Mouse (Mus musculus) regulatory T cell (primary cell): ENCODE measurements around the gene Aqp12.

Source experiments
- in situ Hi-C: fragments of 300-600 bp; cut with MboI, MseI; formaldehyde crosslinking; loops from one replicate; pipeline ENCODE4 v1.15.1; 2025; ENCODE audit warnings: high pct_unique_total_duplicates

Gene Aqp12

GRCm38 (mm10) chr1:93014460-93014859 lies 8.3 kb downstream of the Aqp12 start:
- in situ Hi-C loops, result no loop called here

- in situ Hi-C loops, result no loop called here
Measured at GRCm38 (mm10) chr1:93015136-93015535, 9.0 kb downstream of the Aqp12 start.

- in situ Hi-C loops, result no loop called here
Measured at GRCm38 (mm10) chr1:93018716-93019115, 12.6 kb downstream of the Aqp12 start.

- in situ Hi-C loops, result no loop called here
Measured at GRCm38 (mm10) chr1:93020602-93021001, 14.5 kb downstream of the Aqp12 start.

- in situ Hi-C loops, result no loop called here
Measured at GRCm38 (mm10) chr1:93026600-93026999, 20.5 kb downstream of the Aqp12 start.

GRCm38 (mm10) chr1:93029387-93029786 lies 23.3 kb downstream of the Aqp12 start:
- in situ Hi-C loops, result no loop called here

GRCm38 (mm10) chr1:93030060-93030459 lies 23.9 kb downstream of the Aqp12 start:
- in situ Hi-C loops, result no loop called here

GRCm38 (mm10) chr1:93031199-93031598 lies 25.1 kb downstream of the Aqp12 start:
- in situ Hi-C loops, result no loop called here

- in situ Hi-C loops, result no loop called here
Measured at GRCm38 (mm10) chr1:93033989-93034388, 27.9 kb downstream of the Aqp12 start.

GRCm38 (mm10) chr1:93035981-93036380 lies 29.8 kb downstream of the Aqp12 start:
- in situ Hi-C loops, result no loop called here

GRCm38 (mm10) chr1:93046153-93046789 lies 40.1 kb downstream of the Aqp12 start:
- in situ Hi-C loops, result no loop called here

- in situ Hi-C loops, result no loop called here
Measured at GRCm38 (mm10) chr1:93050071-93050470, 43.9 kb downstream of the Aqp12 start.

DNA sequence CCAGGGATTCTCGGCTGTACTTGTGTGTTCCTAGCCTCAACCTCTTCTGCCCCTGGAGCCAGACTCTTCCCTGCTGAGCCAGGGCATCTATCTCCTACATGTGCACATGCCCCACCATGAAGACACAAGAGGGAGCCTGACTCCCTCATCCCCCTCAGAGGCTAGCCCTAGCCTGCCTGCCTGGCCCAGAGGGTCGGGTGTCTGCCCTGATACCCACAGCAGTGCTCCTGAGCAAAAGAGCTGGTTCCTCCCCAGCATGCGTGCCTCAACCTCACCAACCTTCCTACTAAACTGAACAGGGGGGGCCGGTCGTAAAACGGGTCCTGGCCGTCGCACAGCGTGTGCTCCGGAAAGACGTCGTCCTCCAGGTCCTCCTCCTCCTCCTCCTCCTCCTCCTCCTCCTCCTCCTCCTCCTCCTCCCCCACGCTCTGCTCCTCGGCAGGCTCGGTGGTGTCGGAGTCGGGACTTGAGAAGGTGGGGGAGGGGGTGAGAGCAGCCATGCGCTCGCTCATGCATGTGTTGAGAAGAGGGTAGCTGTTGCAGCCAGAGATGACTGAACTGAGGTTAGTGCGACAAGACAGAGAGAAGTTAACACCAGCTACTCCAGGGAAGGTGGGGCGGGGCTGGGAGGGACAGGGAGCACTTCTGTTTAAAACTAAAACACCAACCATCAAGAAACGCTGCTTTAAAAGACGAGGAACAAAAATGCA lies 45.1 kb downstream of the Aqp12 start:
- in situ Hi-C loops, result no loop called here
